Mouse (Mus musculus) neural tube, embryonic 14.5 days (tissue): Measurements from ENCODE around the gene Rai1. TPM values are rescaled to one million over a fixed set of nuclear protein-coding genes. Genes with fewer than 3 reads are reported as not detected.

Experiments used
- ATAC-seq: fragments of 200-750 bp; cut with Nextera tagmentation; 2 replicates; pipeline ENCODE4 v1.8.0; 2017; ENCODE audit warnings: low read depth, mild to moderate bottlenecking, moderate TSS enrichment, moderate library complexity
- H3K27ac ChIP-seq: fragments of 300-500 bp; sonication (generic); 2 replicates; pipeline ENCODE4 v1.5.1; 2014; ENCODE audit warnings: low read depth, mild to moderate bottlenecking, control low read depth, low read length, moderate library complexity, mixed read lengths
- H3K27me3 ChIP-seq: fragments of 300-500 bp; sonication (generic); 2 replicates; pipeline ENCODE4 v1.6.1; 2014; ENCODE audit warnings: low read length; ENCODE audit not compliant: control insufficient read depth, insufficient read depth
- H3K36me3 ChIP-seq: fragments of 300-500 bp; sonication (generic); 2 replicates; pipeline ENCODE4 v1.6.1; 2014; ENCODE audit warnings: low read length, mixed read lengths; ENCODE audit not compliant: control insufficient read depth, insufficient read depth
- H3K4me1 ChIP-seq: fragments of 300-500 bp; sonication (generic); 2 replicates; pipeline ENCODE4 v1.6.1; 2014; ENCODE audit warnings: low read length; ENCODE audit not compliant: control insufficient read depth, insufficient read depth
- H3K4me2 ChIP-seq: fragments of 300-500 bp; sonication (generic); 2 replicates; pipeline ENCODE4 v1.6.1; 2014; ENCODE audit warnings: mild to moderate bottlenecking, low read depth, low read length, control low read depth
- H3K4me3 ChIP-seq: fragments of 300-500 bp; sonication (generic); 2 replicates; pipeline ENCODE4 v1.5.1; 2014; ENCODE audit warnings: low read depth, low read length, control low read depth, mixed read lengths
- H3K9ac ChIP-seq: fragments of 300-500 bp; sonication (generic); replicated peaks from 2 replicates; pipeline ENCODE4 v1.6.1; 2014; ENCODE audit warnings: low read depth, mild to moderate bottlenecking, control low read depth, low read length, mixed read lengths
- H3K9me3 ChIP-seq: fragments of 300-500 bp; sonication (generic); 2 replicates; pipeline ENCODE4 v1.6.1; 2016; ENCODE audit warnings: low read length; ENCODE audit not compliant: control insufficient read depth
- WGBS: fragments of 180-500 bp; shearing (Covaris S2); extraction: QIAGEN DNeasy Blood & Tissue Kit; methylation state at CpG from one replicate; pipeline ENCODE4 v1.1.7; 2014; 5-methylcytosine and 5-hydroxymethylcytosine counted together
- polyA plus RNA-seq: library from polyadenylated mRNA; unstranded; fragments of >200 nt; fragmentation: Nextera tagmentation; extraction: Ambion mirVana; gene quantifications from 2 replicates; pipeline ENCODE4 v1.2.1, GENCODE M21; 2014

Rai1 gene
- polyA plus RNA-seq, 1 experiment from 2014 or later: 34.1 TPM

DNA sequence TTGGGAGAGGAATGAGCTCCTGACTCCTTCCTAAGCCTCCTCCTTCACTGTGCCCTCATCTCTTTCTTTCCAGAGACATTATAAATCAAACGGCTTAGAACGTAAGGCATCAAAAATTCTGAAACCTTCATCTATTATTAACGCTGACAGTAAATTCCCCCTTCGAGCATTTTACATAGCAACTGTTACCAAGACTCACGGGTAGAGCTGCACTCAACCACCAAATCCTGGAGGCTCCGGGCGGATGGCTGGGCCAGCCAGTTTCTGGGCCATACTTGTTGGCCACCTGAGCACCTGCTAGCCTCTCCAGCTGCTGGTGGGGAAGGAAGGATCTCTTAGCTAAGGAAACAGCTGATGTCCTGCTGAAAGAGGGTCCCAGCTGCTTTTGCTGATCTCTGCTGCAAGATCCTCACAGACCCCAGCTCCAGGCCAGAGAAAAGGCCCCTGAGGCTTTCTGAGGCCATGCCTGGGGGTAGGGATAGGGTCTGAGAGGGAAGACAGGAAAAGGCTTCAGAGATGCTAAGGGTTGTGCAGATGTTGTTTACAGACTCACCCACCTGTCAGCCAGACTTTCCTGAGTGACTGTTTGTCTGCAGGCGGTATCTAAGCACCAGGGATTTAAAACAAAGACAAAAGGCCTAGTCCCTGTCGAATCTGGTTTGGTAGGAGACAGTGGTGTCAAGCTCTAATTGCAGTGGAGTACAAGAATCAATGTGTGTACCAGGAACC lies 56.5 kb downstream of the Rai1 start:
- WGBS: 50% methylated on average over 9 of the region's 9 CpGs
- no peaks in the 10 kb centered on the region for H3K27me3 ChIP-seq
- H3K4me3 ChIP-seq: no peak overlapping the region
- H3K9me3 ChIP-seq: no peaks in the 10 kb centered on the region
- H3K4me2 ChIP-seq: no peak overlapping the region
- peak overlapping the region; percentile 67 for H3K27ac ChIP-seq
- no peak overlapping the region for H3K9ac ChIP-seq
- no peaks in the 10 kb centered on the region for H3K36me3 ChIP-seq
- H3K4me1 ChIP-seq: peaks cover 33% of the 10 kb centered on the region
- ATAC-seq: no peak

DNA sequence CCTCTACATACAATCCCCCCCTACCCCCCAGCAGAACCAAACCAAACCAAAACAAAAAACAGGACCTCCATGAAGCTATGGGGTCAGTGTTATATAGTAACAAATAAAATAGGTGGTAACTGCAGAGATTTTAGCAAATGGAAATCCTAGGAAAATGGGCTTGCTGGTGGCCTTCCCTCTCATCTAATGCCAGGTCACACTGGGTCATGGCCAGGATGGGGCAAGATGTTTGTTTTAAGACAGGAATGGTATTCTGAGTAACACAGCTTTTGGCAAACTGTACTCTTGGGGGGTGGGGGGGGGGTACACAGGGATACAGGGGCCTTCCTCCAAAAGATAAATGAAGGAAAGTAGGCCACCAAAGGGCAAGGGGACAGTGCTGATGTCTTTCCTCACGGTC lies 57.7 kb downstream of the Rai1 start:
- no peaks in the 10 kb centered on the region for H3K36me3 ChIP-seq
- H3K27me3 ChIP-seq: no peaks in the 10 kb centered on the region
- no peak overlapping the region for H3K9ac ChIP-seq
- H3K9me3 ChIP-seq: no peaks in the 10 kb centered on the region
- H3K27ac ChIP-seq: no peak overlapping the region
- 74% methylated on average over 1 of the region's 1 CpGs for WGBS
- H3K4me2 ChIP-seq: no peak overlapping the region
- H3K4me1 ChIP-seq: peaks cover 33% of the 10 kb centered on the region
- no peak overlapping the region for H3K4me3 ChIP-seq
- no peak for ATAC-seq

DNA sequence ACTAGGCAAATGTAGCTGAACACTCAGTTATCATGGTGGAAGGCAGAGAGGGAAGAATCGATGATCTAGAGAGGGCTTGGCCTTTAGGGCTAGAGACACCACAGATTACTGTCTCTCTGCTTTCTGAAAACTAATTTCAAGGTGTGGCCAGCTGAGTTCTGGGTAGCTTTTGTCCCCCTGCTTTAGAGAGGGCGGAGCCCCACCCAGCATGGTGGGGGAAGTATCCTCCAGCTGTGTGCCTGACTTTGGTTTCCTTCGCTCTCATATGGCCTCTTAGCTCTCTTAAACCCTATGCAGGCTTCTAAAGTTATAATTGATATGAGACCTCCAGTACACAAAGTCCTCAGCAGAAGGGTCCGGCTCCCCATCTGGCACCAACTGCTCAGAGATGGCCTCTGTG lies 58.5 kb downstream of the Rai1 start:
- H3K27ac ChIP-seq: no peak overlapping the region

DNA sequence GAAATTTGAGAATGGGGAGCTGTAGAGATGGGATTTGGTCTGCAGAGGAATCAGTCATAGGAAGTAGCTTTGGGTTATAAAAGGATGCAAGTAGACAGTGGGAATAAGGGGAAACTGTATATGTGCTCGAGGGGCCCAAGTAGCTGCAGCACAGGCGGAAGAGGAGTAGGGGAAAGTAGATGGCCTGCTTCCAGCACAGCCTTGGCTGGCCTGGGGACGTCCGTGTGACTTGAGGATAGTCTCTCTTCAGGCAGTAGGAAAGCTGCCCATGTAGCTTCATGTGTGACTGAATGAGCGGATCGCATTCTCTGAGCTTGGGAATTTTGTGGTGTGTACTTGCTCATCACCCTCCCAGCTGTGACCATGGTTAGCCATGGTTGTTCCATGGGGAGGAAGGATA lies 59.6 kb downstream of the Rai1 start:
- Histone ChIP-seq H3K27me3 (no peaks in the 10 kb centered on the region), H3K4me1 (peaks cover 44% of the 10 kb centered on the region), H3K9me3 (no peaks in the 10 kb centered on the region), H3K4me2 (no peak overlapping the region), H3K4me3 (no peak overlapping the region), H3K9ac (no peak overlapping the region), H3K27ac (no peak overlapping the region), H3K36me3 (no peaks in the 10 kb centered on the region)
- 79% methylated on average over 6 of the region's 6 CpGs for WGBS
- no peak for ATAC-seq

More for the DNA sequence above, 58.5 kb downstream of the Rai1 start:
- ATAC-seq: no peak
- Histone ChIP-seq H3K4me3 (no peak overlapping the region), H3K36me3 (no peaks in the 10 kb centered on the region), H3K4me1 (peaks cover 36% of the 10 kb centered on the region), H3K9me3 (no peaks in the 10 kb centered on the region), H3K4me2 (no peak overlapping the region), H3K27me3 (no peaks in the 10 kb centered on the region), H3K9ac (no peak overlapping the region)
- WGBS: 90% methylated on average over 4 of the region's 4 CpGs

DNA sequence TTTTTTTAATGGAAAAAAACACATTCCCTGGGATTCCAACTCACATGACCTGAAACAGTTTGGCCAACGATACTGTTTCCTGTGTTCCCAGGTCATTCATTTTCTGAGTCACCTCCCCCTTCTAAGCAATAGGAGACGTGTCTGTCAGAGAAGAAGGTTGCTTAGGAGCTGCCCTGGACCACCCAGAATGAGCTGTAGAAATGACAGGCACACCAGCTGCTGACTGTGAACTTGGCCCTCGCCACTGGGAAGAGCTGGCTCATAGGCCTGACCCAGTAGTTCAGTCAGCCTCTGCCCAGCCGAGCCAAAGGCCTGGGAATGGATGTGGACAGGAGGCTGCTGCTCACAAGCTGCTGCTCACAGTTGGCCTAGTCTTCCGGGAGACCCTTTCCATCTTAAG lies 60.3 kb downstream of the Rai1 start:
- no peak overlapping the region for H3K4me2 ChIP-seq
- no peaks in the 10 kb centered on the region for H3K27me3 ChIP-seq
- H3K4me1 ChIP-seq: peaks cover 44% of the 10 kb centered on the region
- no peak overlapping the region for H3K27ac ChIP-seq
- ATAC-seq: no peak
- H3K9me3 ChIP-seq: no peaks in the 10 kb centered on the region
- H3K36me3 ChIP-seq: no peaks in the 10 kb centered on the region
- H3K9ac ChIP-seq: no peak overlapping the region
- WGBS: 53% methylated on average over 5 of the region's 5 CpGs
- H3K4me3 ChIP-seq: no peak overlapping the region

DNA sequence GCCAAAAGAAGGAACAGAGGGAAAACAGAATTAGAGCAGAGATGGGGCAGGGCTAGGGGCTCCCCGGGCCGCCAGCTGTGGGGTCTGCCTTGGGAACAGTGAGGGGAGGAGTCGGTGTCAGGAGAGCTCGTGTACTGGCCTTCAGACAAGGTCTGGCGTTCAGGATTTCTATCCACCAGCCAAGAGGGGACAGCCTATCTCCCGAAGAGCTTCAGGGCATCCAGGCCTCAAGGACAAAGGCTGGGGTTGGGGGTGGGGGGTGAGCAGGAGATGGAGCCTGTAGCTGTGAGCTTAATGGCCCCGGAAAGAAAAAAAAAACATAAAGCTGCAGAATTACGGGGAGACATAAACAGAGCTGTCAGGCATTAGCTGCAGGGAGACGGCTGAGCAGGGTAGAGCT lies 64.0 kb downstream of the Rai1 start:
- H3K36me3 ChIP-seq: no peaks in the 10 kb centered on the region
- no peak overlapping the region for H3K4me3 ChIP-seq
- H3K27ac ChIP-seq: peak overlapping the region; percentile 76
- H3K27me3 ChIP-seq: no peaks in the 10 kb centered on the region
- H3K9me3 ChIP-seq: no peaks in the 10 kb centered on the region
- H3K9ac ChIP-seq: no peak overlapping the region
- H3K4me1 ChIP-seq: peaks cover 31% of the 10 kb centered on the region
- WGBS: 17% methylated on average over 9 of the region's 9 CpGs
- H3K4me2 ChIP-seq: 0 out of 2 replicates have a peak overlapping the region, but pooled peaks have one; percentile 1
- ATAC-seq: 0 out of 2 replicates have a peak, but pooled peaks have one; percentile 3

DNA sequence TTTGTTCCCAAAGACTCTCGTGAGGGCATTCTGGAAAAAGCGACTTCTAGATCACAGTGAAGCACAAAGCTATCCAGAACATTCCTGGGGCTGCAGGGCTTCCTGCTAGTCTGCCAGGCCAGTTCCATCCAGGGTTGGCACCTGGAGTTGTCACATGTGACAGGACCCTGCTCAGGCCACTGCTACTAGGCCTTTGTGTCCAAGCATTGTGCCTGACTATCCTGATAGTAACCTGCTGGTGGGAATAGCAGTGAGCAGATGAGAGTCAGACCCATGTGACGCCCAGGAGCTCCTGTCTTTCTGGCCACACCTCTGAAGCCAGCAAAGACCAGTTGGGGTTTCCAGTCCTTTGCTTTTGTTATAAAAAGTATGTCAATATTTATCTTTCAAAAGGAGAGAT lies 67.3 kb downstream of the Rai1 start:
- no peak overlapping the region for H3K27ac ChIP-seq
- WGBS: 74% methylated on average over 3 of the region's 3 CpGs
- no peak overlapping the region for H3K4me3 ChIP-seq
- peaks cover 37% of the 10 kb centered on the region for H3K4me1 ChIP-seq
- ATAC-seq: no peak
- H3K9me3 ChIP-seq: no peaks in the 10 kb centered on the region
- no peak overlapping the region for H3K9ac ChIP-seq
- H3K27me3 ChIP-seq: no peaks in the 10 kb centered on the region
- no peaks in the 10 kb centered on the region for H3K36me3 ChIP-seq
- H3K4me2 ChIP-seq: no peak overlapping the region

DNA sequence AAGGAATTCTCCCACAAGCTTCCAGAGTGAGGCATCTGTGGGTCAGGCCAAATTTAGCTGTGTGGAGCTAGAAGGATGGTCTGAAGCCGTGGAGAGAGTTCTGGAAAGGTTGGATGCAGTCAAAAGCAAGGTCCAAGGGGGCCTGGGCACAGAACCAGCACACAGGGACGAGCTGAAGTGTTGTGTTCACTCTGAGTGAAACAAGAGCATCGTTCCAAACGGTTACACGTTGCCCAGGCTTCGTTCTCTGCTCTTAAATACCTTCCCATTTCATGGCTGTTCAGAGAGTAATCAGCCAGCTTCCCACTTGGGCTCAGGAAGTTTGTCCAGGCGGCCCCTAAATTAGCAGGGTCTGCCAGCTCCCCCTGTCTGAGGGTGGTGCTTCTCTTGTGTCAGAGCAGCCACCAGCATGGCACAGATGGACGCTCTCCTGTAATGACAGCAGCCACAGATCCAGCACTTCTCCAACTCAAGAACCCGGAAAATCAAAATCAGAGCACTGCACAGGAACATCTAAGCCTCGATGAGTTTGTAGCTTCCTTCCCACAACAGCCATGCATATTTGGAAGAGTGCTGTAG lies 68.9 kb downstream of the Rai1 start:
- ATAC-seq: no peak
- no peak overlapping the region for H3K27ac ChIP-seq

DNA sequence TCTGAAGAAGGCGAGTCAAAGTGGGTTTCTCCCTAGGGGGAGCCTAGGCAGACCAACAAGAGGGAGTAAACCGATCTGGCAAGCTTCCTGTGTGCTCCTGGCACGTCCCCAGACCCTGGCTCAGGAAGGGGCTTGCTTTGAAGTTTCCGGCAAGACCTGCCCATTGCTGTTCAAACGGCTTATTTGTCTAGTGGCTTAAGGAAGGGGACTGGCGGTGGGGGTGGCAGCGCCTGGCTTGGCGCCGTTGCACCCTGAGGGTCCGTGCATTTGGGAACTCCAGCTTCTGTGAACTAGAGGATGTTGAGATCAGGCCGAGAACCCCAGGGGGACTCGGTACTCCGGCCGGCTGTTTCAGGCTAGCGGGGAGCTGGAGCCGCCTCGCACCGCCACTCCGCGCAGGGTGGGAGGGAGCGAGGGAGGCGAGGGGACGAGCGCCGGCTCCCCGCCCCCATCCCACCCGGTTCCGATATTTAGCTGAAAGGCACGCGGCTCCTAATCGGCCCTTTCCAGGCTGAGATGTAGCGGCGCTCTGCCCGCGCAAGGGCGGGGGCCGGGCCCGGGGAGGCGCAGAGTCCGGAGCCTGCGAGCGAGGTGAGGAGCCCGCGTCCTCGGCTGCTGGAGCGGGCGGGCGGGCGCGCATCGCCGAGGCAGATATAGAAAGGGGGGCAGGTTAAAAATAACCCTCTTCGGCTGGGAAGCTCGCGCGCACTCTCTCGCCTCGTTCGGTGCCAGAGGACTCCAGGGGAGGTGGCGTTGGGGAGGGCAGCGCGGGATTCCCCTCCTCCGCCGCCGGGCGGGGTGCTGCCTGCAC lies 70.8 kb downstream of the Rai1 start:
- peak overlapping the region; percentile 71 for H3K4me3 ChIP-seq
- H3K4me1 ChIP-seq: peaks cover 39% of the 10 kb centered on the region
- WGBS: under 1% methylated on average over 55 of the region's 66 CpGs
- peak overlapping the region; percentile 99 for H3K27ac ChIP-seq
- peak; percentile 49 for ATAC-seq
- H3K27me3 ChIP-seq: no peaks in the 10 kb centered on the region
- no peaks in the 10 kb centered on the region for H3K9me3 ChIP-seq
- H3K9ac ChIP-seq: peak overlapping the region; percentile 95
- no peaks in the 10 kb centered on the region for H3K36me3 ChIP-seq
- H3K4me2 ChIP-seq: peak overlapping the region; percentile 98

More for the DNA sequence above, 68.9 kb downstream of the Rai1 start:
- Histone ChIP-seq H3K4me3 (no peak overlapping the region), H3K9me3 (no peaks in the 10 kb centered on the region), H3K4me1 (peaks cover 43% of the 10 kb centered on the region), H3K27me3 (no peaks in the 10 kb centered on the region), H3K4me2 (no peak overlapping the region), H3K9ac (no peak overlapping the region), H3K36me3 (no peaks in the 10 kb centered on the region)
- WGBS: 62% methylated on average over 10 of the region's 10 CpGs
